Mouse (Mus musculus): Measurements from ENCODE around the gene Slc25a24.

Gene Slc25a24

GRCm38 (mm10) chr3:109169121-109169520 is 46.2 kb downstream of the Slc25a24 start:
- DNase-seq (ENCODE audit: low spot score in 2 of 2) = no peak

- DNase-seq (ENCODE audit: low spot score in 2 of 2) = peak; percentile 78 to 83
Observed at GRCm38 (mm10) chr3:109171070-109171778, 48.3 kb downstream of the Slc25a24 start.

GRCm38 (mm10) chr3:109174394-109174793 is 51.4 kb downstream of the Slc25a24 start:
- DNase-seq (ENCODE audit: low spot score in 2 of 2) = no peak

GRCm38 (mm10) chr3:109178705-109179104 is 55.8 kb downstream of the Slc25a24 start:
- DNase-seq (ENCODE audit: low spot score in 2 of 2) = no peak

GRCm38 (mm10) chr3:109179528-109180076 is 56.7 kb downstream of the Slc25a24 start:
- no peak for DNase-seq (ENCODE audit: low spot score in 2 of 2)

GRCm38 (mm10) chr3:109196166-109196565 is 73.2 kb downstream of the Slc25a24 start:
- no peak for DNase-seq (ENCODE audit: low spot score in 2 of 2)

GRCm38 (mm10) chr3:109199280-109199679 is 76.3 kb downstream of the Slc25a24 start:
- no peak for DNase-seq (ENCODE audit: low spot score in 2 of 2)

- no peak for DNase-seq (ENCODE audit: low spot score in 2 of 2)
Observed at GRCm38 (mm10) chr3:109212322-109212721, 89.4 kb downstream of the Slc25a24 start.

GRCm38 (mm10) chr3:109216352-109216751 is 93.4 kb downstream of the Slc25a24 start:
- no peak for DNase-seq (ENCODE audit: low spot score in 2 of 2)

All from right cerebral cortex, adult 2 months (tissue).